Mouse (Mus musculus) heart, embryonic 16.5 days (tissue): ENCODE measurements at regions not wholly inside any gene's neighbourhood (a gene's known extent, or its start where the extent isn't known, plus 50 kb on each side); places are given as distances from the start of the nearest gene placed in this dataset.

ENCODE experiments used
- ATAC-seq: fragments of 200-750 bp; cut with Nextera tagmentation; replicated peaks from 2 replicates; pipeline ENCODE4 v1.8.0; 2017; ENCODE audit warnings: moderate number of reproducible peaks; ENCODE audit not compliant: insufficient read depth, low FRiP score; ENCODE audit errors: extremely low read depth
- H3K27ac ChIP-seq: fragments of 300-500 bp; sonication (generic); 2 replicates; pipeline ENCODE4 v1.5.1; 2014; ENCODE audit warnings: mild to moderate bottlenecking, low read length, control low read depth, moderate library complexity
- H3K27me3 ChIP-seq: fragments of 300-500 bp; sonication (generic); 2 replicates; pipeline ENCODE4 v1.6.1; 2014; ENCODE audit warnings: low read length, mixed read lengths; ENCODE audit not compliant: control insufficient read depth, insufficient read depth
- H3K36me3 ChIP-seq: fragments of 300-500 bp; sonication (generic); 2 replicates; pipeline ENCODE4 v1.6.1; 2014; ENCODE audit not compliant: control insufficient read depth, insufficient read depth
- H3K4me1 ChIP-seq: fragments of 300-500 bp; sonication (generic); 2 replicates; pipeline ENCODE4 v1.6.1; 2014; ENCODE audit warnings: low read length, mixed read lengths; ENCODE audit not compliant: control insufficient read depth, insufficient read depth
- H3K4me2 ChIP-seq: fragments of 300-500 bp; sonication (generic); 2 replicates; pipeline ENCODE4 v1.6.1; 2014; ENCODE audit warnings: low read depth, mild to moderate bottlenecking, control low read depth, low read length
- H3K4me3 ChIP-seq: fragments of 300-500 bp; sonication (generic); 2 replicates; pipeline ENCODE4 v1.5.1; 2014; ENCODE audit warnings: mild to moderate bottlenecking, control low read depth, low read length
- H3K9ac ChIP-seq: fragments of 300-500 bp; sonication (generic); 2 replicates; pipeline ENCODE4 v1.6.1; 2014; ENCODE audit warnings: low read length, control low read depth
- H3K9me3 ChIP-seq: fragments of 300-500 bp; sonication (generic); replicated peaks from 2 replicates; pipeline ENCODE4 v1.6.1; 2016; ENCODE audit warnings: low read length; ENCODE audit not compliant: control insufficient read depth
- WGBS: fragments of 180-500 bp; shearing (Covaris S2); extraction: QIAGEN DNeasy Blood & Tissue Kit; methylation state at CpG from one replicate; pipeline ENCODE4 v1.1.7; 2014; 5-methylcytosine and 5-hydroxymethylcytosine counted together

- H3K4me1 ChIP-seq, result no peaks in the 10 kb centered on the region
- ATAC-seq, result no peak
- no peaks in the 10 kb centered on the region for H3K27me3 ChIP-seq
- H3K9ac ChIP-seq, result no peak overlapping the region
- H3K9me3 ChIP-seq, result no peaks in the 10 kb centered on the region
- 85% methylated on average over 3 of the region's 3 CpGs for WGBS
- no peak overlapping the region for H3K4me2 ChIP-seq
- H3K36me3 ChIP-seq, result no peaks in the 10 kb centered on the region
- no peak overlapping the region for H3K4me3 ChIP-seq
- no peak overlapping the region for H3K27ac ChIP-seq
Observed at GRCm38 (mm10) chr2:101242983-101243382, 381.5 kb upstream of the Rag2 start.

- no peak overlapping the region for H3K4me3 ChIP-seq
- H3K36me3 ChIP-seq, result no peaks in the 10 kb centered on the region
- no peak overlapping the region for H3K9ac ChIP-seq
- no peaks in the 10 kb centered on the region for H3K9me3 ChIP-seq
- ATAC-seq, result no peak
- no peak overlapping the region for H3K4me2 ChIP-seq
- H3K4me1 ChIP-seq, result no peaks in the 10 kb centered on the region
- WGBS, result 26% methylated on average over 2 of the region's 2 CpGs
- no peaks in the 10 kb centered on the region for H3K27me3 ChIP-seq
- H3K27ac ChIP-seq, result no peak overlapping the region
Observed at GRCm38 (mm10) chr2:101247133-101247532, 377.4 kb upstream of the Rag2 start.

- H3K27me3 ChIP-seq, result no peaks in the 10 kb centered on the region
- ATAC-seq, result no peak
- 81% methylated on average over 3 of the region's 3 CpGs for WGBS
- H3K4me3 ChIP-seq, result no peak overlapping the region
- H3K9ac ChIP-seq, result no peak overlapping the region
- no peaks in the 10 kb centered on the region for H3K36me3 ChIP-seq
- H3K27ac ChIP-seq, result no peak overlapping the region
- H3K4me2 ChIP-seq, result no peak overlapping the region
- no peaks in the 10 kb centered on the region for H3K4me1 ChIP-seq
- no peaks in the 10 kb centered on the region for H3K9me3 ChIP-seq
Observed at GRCm38 (mm10) chr2:101252228-101252627, 372.3 kb upstream of the Rag2 start.

- H3K4me1 ChIP-seq, result no peaks in the 10 kb centered on the region
- no peaks in the 10 kb centered on the region for H3K27me3 ChIP-seq
- peak overlapping the region; percentile 46; the same call in 1 of the 2 replicates for H3K27ac ChIP-seq
- no peak overlapping the region for H3K9ac ChIP-seq
- 29% methylated on average over 3 of the region's 3 CpGs for WGBS
- ATAC-seq, result peak; percentile 83
- H3K9me3 ChIP-seq, result no peaks in the 10 kb centered on the region
- H3K36me3 ChIP-seq, result no peaks in the 10 kb centered on the region
- no peak overlapping the region for H3K4me3 ChIP-seq
- H3K4me2 ChIP-seq, result peak overlapping the region; percentile 23; the same call in 1 of the 2 replicates
Observed at GRCm38 (mm10) chr2:101256464-101256863, 368.1 kb upstream of the Rag2 start.

GRCm38 (mm10) chr2:101263934-101264333 lies 360.6 kb upstream of the Rag2 start:
- Histone ChIP-seq H3K9ac (no peak overlapping the region), H3K4me2 (no peak overlapping the region), H3K27ac (no peak overlapping the region), H3K36me3 (no peaks in the 10 kb centered on the region), H3K27me3 (no peaks in the 10 kb centered on the region), H3K4me1 (no peaks in the 10 kb centered on the region), H3K4me3 (no peak overlapping the region), H3K9me3 (no peaks in the 10 kb centered on the region)
- 60% methylated on average over 4 of the region's 4 CpGs for WGBS
- no peak for ATAC-seq

GRCm38 (mm10) chr2:101266685-101267374 lies 357.7 kb upstream of the Rag2 start:
- no peak overlapping the region for H3K27ac ChIP-seq
- no peaks in the 10 kb centered on the region for H3K9me3 ChIP-seq
- H3K4me1 ChIP-seq, result no peaks in the 10 kb centered on the region
- H3K9ac ChIP-seq, result no peak overlapping the region
- no peaks in the 10 kb centered on the region for H3K36me3 ChIP-seq
- ATAC-seq, result no peak
- 56% methylated on average over 2 of the region's 2 CpGs for WGBS
- H3K27me3 ChIP-seq, result no peaks in the 10 kb centered on the region
- no peak overlapping the region for H3K4me3 ChIP-seq
- H3K4me2 ChIP-seq, result no peak overlapping the region

GRCm38 (mm10) chr2:101274045-101274664 lies 350.4 kb upstream of the Rag2 start:
- H3K4me2 ChIP-seq, result no peak overlapping the region
- no peak for ATAC-seq
- H3K4me3 ChIP-seq, result no peak overlapping the region
- H3K27ac ChIP-seq, result no peak overlapping the region
- H3K9ac ChIP-seq, result no peak overlapping the region
- H3K4me1 ChIP-seq, result peaks cover 4% of the 10 kb centered on the region; the same call in 1 of the 2 replicates
- H3K27me3 ChIP-seq, result no peaks in the 10 kb centered on the region
- WGBS, result 63% methylated on average over 3 of the region's 3 CpGs
- no peaks in the 10 kb centered on the region for H3K36me3 ChIP-seq
- no peaks in the 10 kb centered on the region for H3K9me3 ChIP-seq

- Histone ChIP-seq H3K4me2 (no peak overlapping the region), H3K9ac (no peak overlapping the region), H3K27me3 (no peaks in the 10 kb centered on the region), H3K4me1 (no peaks in the 10 kb centered on the region), H3K4me3 (no peak overlapping the region), H3K9me3 (no peaks in the 10 kb centered on the region), H3K27ac (no peak overlapping the region), H3K36me3 (no peaks in the 10 kb centered on the region)
- no peak for ATAC-seq
Observed at GRCm38 (mm10) chr2:101284886-101285285, 339.6 kb upstream of the Rag2 start.

GRCm38 (mm10) chr2:101288119-101288518 lies 336.4 kb upstream of the Rag2 start:
- Histone ChIP-seq H3K27me3 (no peaks in the 10 kb centered on the region), H3K9me3 (no peaks in the 10 kb centered on the region), H3K4me2 (no peak overlapping the region), H3K9ac (no peak overlapping the region), H3K27ac (no peak overlapping the region), H3K4me1 (no peaks in the 10 kb centered on the region), H3K4me3 (no peak overlapping the region), H3K36me3 (no peaks in the 10 kb centered on the region)
- 55% methylated on average over 1 of the region's 1 CpGs for WGBS
- ATAC-seq, result no peak
